Mouse (Mus musculus): ENCODE results near the gene Serf2.
A peak's percentile ranks its signal among the peaks of the same experiment; 100 is the strongest.
"Not testable (repeated sequence)": the region's sequence is repeated elsewhere in the genome, so short reads cannot be mapped to it uniquely, and the experiment has no call there.

Gene Serf2

DNA sequence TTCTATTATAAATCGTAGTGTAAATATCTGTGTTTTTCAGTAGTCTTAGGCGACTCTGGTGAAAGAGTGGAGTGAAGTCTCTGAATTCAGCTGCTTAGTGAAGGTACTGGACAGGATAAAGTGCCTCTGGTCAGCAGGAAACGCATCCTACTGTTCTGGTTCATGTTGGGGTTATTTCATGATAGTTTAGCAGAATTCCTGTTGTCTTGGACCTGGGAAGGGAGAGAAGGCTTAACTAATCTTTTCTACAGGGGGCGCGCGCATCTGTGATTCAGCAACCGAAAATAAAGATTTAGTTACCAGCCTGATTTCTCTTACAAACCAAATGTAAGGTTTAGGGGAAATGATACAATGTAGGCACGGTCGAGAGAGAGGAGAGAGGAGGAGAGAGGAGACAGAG lies 859 bp upstream of the Serf2 start:
- DNase-seq (ENCODE audit: low spot score): no peak

DNA sequence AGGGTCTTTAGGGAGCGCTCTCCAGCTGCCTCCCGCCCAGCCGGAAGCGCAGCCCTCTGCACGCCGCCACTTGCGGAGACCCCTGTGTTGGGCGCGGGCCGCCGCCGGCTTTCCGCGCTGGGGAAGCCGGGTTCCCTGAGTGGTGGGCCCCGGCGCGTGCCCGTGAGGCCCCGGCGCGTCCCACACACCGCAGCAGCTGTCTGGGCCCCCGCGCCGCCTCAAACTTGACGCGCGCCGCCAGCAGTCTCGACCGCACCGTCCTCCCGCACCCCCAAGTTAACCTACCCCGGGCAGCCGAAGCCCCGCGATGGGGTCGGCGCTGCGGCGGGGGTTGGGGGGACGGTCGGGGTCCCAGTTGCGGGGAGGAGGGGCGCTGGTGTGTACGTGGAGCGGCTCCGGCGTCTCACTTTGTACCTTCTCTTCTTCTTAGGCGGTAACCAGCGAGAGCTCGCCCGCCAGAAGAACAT lies 583 bp downstream of the Serf2 start:
- no peak for DNase-seq (ENCODE audit: low spot score)

DNA sequence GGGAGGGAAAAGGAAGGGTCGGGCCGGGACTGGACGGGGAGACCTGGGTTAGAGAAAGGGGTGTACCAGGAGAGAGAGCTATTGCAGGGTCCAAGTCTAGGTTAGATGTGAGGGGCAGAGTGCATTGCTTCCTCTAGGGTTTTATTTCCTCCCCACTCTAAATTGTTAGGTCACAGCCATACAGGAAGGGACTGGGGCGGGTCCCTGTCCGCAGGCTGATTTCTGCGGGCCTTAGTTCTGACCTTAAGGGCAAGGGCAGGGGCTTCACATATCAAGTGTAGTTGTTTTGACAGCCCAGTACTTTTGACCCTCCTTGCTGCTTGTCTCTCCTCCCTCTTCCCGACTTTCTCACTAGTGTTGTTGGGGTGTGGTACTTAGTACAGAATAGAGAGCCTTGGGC lies 1.1 kb downstream of the Serf2 start:
- no peak for DNase-seq (ENCODE audit: low spot score)

DNA sequence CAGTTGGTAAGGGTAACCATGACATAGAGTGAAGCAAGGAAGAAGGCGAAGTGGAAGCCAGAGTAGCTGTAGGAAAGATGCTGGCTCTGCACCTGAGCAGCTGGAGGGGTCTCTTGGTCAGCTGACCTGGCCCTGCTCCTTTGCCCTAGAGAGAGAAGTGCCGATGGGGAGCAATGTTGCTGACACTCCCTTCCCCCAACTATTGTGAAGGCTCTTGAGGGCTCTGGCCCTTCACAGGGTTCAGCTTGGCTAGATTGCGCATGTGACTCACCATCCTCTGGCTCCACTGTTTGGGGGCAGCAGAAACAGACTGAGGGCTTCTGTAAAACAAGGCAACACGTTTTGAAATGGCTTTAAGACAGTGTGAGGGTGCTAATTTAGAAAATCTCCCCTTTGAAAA lies 3.4 kb downstream of the Serf2 start:
- no peak for DNase-seq (ENCODE audit: low spot score)

DNA sequence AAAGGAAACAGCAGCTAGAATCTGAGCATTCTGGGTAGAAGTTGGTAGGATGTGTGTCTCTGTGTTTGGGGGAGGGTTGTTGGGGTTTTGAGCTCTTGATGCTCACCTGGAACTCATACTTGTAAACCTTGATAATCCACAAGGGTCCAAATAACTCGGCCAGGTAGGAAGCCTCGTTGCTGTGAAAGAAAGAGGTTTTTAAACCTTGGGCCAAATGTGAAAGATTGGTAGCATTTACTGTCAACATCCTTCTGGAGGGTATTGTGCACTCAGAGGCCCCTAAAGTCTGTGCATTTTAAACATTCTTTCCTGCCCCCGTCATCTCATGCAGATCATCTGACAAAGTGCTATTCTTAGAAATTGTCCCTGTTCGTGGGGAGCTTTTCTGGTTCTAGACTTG lies 4.0 kb downstream of the Serf2 start, which contains the start of gene Hypk:
TSS of gene Hypk (plus strand) at position 301 of the 400 bp plus-strand sequence.
- no peak for DNase-seq (ENCODE audit: low spot score)

DNA sequence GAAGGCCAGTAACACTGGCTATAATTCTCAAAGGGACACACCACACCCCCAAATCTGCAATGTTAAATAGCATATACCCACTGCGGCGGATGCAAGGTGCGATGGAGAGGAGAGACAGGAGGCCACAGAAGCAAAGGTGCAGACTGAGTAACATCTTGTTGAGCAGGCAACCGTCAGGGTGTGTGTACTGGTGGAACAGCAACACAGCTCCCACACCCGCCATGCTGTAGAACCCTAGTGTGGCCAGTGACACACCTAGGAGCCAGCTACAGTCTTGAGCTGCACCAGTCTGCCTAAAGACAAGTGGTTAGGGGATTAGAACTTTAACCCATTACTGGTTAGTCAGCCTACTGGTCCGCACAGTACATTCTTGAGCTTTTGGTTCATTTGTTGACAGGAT lies 4.9 kb downstream of the Serf2 start:
- no peak for DNase-seq (ENCODE audit: low spot score)

DNA sequence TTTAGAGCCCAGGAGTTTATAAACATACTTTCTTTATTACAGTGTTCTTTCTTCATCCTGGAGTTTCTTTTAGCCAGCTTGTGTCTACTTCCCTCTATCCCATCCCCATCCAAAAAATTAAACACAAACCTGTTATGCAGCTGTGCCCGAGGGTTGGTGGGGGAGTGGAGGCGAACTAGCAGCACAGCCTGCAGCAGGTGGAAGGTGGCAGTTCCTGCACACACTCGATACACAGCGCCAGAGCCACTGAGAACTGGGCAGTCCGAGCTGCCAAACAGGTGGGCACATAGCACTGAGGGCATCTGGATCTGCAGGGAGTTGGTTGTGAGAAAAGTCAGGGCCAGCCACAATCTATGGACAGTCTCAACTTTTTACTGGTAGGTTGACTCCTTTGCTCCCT lies 6.5 kb downstream of the Serf2 start:
- DNase-seq (ENCODE audit: low spot score): no peak

DNA sequence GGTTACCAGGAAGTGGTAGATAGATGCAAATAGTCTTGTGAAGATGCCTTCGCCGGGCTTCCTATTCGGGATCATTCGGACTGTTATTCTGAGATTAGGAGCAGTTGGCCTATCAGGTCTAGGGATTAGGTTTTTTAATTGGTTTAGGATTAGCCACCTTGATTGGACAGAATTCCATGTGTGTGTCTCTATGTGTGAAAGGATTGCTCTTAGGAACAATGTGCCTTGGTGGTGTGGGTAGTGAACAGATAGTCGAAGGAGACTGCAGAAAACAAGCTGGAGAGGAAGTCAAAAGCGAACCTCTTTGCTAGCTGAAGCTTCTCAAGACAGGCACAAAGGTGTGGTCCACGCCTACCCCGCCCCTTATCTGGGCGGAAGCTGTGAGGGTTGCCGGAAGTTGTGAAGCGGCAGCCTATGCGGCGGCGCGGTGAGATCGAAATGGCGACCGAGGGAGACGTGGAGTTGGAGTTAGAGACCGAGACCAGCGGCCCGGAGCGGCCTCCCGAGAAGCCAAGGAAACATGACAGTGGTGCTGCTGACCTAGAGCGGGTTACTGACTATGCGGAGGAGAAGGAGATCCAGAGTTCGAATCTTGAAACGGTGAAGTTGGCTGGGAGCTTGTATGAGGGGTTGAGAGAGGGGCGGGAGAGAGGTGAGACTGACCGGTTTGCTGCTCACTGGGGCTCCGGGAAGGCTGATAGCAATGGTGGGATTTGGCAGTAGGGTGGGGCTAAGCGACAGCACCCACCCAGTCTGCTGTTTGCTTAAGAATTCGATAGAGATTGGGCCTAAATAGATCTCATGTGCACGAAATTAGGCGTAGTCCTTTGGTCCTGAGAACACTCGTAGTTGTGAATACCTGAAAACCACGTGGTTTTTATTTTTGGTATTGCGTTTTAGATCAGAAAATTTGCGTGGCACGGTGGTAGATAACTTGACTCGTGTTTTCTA lies 8.0 kb downstream of the Serf2 start, which contains the start of gene Serinc4:
TSS of gene Serinc4 (minus strand) at position 90 of the 951 bp plus-strand sequence.
- peak; percentile 62 for DNase-seq (ENCODE audit: low spot score)

DNA sequence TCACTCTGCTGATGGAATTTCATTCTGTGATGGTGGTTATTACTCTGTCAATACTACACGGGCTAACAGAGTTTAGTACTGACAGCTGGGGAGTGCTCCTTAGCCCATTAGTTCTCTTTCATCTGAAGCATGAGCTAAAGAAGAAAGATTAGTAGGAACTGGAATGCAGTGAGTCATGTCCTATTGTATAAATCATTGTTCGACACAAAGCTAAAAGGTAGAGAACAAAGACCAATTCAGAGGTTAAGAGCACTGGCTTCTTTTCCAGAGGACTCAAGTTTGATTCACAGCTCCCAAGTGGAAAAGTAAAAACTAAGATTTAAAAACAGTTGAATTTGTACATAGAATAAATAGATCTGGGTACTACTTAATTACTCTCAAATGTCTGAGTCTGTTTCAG lies 11.1 kb downstream of the Serf2 start:
- no peak for DNase-seq (ENCODE audit: low spot score)

DNA sequence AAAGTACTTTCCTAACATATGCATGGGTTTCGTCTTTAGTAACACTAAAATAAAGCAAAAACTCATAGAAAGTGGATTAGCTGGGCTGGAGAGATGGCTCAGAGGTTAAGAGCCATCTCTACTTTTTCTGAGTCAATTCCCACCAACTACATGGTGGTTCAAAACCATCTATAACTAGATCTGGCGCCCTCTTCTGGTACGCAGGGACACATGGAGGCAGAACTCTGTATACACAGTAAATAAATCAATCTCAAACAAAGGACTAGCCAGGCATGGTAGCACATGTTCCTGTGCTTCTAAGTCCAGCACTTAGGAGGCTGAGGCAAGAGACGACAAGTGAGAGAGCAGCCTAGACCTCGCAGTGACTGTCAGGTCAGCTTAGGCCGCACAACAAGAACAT lies 20.0 kb downstream of the Serf2 start:
- not testable (repeated sequence) for DNase-seq (ENCODE audit: low spot score)

DNA sequence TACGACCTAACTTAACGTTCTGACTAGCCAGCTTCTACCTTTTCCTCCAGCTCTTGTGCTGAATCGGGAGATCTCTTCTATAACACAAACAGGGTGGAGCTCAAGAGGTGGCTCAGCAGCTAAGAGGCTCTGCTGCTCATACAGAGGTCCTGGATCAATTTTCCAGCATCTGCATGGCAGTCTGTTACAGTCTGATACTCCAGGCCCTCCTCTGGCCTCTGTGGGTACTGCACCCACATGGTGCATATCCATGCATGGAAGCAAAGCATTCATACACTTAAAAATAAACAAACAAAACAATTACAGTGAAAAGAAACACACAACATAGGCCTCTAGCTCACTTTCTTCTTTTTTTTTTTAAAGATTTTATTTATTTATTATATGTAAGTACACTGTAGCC lies 23.8 kb downstream of the Serf2 start:
- not testable (repeated sequence) for DNase-seq (ENCODE audit: low spot score)

DNA sequence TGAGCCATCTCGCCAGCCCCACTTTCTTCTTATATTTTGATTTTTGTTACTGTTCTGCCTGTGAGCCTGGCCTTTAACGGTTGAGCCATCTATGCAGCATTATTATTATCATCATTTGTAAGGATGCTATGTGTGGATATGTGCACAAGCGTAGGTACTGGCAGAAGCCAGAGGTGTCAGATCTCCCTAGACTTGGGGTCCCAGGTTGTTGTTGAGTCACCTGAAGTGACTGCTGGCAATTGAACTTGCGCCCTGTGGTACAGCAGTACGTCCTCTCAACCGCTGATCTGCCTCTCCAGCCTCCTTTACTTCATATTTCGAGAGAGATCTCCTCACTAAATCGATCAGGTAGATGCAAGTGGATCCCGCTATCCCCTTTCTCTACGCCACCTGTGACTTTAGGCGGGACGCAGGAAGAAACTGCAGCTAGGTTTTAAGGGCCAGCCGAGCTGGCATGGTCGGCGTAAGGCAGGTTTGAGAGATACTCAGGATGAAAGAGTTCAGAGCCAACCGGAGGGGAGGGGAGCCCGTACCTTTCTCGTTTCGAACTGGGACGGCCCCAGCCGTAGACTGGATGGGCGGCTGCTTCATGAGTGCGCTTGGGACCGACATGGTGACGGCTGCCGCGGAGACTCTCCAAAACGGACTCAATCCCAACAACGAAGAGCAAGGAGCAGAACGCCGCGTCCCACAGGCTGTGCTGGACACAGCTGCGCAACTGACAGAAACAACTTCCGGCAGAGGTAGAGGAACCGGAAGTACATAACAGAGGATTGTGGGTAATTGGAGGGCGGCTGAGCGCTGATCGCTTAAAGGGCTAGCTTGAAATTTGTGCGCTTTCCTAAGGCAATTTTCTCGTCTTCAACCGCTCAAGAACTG lies 24.5 kb downstream of the Serf2 start, which contains the start of gene Mfap1b:
TSS of gene Mfap1b (minus strand) at position 767 of the 879 bp plus-strand sequence.
- peak; percentile 81 for DNase-seq (ENCODE audit: low spot score)

DNA sequence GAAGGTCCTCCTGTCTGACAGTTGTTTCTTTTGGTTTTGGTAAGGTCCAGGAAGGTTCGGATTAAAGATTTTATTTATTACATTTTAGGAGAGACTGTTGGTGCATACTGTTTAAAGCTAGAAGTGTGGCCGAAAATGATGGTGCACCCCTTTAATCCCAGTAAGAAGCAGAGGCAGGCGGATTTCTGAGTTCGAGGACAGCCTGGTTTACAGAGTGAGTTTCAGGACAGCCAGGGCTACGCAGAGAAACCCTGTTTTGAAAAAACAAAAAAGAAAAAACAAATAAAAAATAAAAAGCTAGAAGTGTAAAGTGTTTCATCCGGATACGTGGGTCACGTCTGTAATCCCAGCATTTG lies 25.2 kb downstream of the Serf2 start:
- no peak for DNase-seq (ENCODE audit: low spot score)

DNA sequence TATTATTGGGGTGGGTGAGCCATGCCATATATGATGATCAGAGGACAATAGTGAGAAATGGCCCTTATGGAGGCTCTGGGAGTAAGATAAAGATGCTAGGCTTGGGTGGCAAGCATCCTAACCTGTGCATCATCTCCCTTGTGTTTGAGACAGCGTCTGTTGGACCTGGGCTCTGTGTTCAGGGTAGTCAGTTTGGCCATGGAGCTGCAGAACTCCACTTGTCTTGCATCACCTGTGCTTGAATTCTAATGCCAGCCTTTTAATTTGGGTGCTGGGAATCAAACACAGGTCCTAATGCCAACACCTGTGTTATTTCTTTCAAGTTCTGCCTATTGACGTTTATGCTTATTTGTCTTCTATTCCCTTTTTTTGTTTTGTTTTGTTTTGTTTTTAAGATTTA lies 26.3 kb downstream of the Serf2 start:
- DNase-seq (ENCODE audit: low spot score): not testable (repeated sequence)

DNA sequence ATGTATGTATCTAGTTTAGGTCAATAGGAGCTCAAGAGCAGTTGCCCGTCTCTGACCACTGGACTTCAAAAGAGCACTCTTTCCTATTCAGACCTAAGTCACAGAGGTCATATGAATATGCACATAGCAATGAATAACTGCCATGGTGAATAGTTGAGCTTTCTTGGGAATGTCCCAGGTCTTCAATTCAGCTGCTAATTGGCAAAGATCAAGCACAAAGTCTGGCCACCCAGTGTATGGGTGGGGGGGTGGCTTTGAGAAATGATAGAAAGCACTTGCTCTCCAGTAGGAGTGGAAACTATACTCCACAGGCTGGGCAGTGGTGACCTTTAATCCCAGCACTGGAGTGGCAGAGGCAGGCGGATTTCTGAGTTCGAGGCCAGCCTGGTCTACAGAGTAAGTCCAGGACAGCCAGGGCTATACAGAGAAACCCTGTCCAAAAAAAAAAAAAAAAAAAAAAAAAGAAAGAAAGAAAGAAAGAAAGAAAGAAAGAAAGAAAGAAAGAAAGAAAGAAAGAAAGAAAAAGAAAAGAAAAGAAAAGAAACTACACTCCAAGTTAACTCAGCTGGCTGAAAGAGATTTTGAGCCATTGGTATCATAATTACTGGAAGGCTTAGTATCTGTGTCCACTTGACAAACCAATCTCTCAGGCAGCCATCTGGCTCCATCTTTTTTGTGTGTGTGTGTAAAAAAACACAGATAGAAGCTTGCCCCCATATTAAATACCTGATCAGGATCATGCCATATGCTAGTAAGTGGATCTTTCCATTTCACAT lies 28.7 kb downstream of the Serf2 start:
- no peak for DNase-seq (ENCODE audit: low spot score)

DNA sequence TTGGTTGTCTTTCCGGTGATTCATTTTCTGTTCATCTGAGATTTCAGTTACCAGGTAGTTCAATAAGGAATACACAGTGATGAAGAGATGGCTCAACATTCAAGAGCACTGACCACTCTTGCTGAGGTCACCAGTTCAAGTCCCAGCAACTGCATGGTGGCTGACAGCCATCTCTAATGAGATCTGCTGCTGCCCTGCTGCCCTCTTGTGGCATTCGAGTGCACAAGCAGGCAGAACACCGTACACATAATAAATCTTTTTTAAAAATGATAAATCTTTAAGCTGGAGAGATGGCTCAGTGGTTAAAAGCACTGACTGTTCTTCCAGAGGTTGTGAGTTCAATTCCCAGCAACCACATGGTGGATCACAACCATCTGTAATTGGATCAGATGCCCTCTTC lies 31.5 kb downstream of the Serf2 start:
- DNase-seq (ENCODE audit: low spot score): no peak

DNA sequence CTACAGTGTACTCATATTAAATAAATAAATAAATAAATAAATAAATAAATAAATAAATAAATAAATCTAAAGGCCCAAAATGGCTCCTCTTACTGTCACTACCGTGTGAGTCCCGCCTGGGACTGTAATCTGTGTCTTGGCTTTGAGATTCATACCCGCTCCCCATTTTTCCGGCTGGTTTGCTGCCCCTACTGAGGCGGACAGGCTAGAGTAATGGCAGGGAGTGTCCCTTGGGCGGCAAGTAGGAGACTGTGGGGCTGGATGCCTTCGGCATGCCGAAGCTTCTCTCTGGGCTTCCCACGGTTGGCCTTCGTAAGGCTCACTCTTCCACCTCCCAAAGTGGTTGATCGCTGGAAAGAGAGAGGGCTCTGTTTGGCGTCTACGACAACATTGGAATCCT lies 31.9 kb downstream of the Serf2 start:
- DNase-seq (ENCODE audit: low spot score): not testable (repeated sequence)

DNA sequence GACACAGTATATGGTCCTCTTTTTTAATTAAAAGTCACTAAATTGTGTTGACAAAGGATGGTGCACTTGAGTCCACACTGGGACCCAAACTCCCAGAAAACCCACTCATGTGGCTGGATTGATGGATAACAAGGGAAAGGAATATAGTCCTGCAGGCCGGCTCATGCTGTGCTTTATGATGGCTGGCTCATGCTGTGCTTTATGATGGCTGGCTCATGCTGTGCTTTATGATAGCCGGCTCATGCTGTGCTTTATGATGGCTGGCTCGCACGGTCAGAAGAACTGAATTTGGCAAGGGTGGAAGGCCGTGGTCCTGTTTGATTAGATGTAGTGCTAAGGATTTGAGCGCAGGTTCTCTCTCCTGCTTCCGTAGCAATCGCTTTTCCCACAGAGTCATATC lies 34.6 kb downstream of the Serf2 start:
- no peak for DNase-seq (ENCODE audit: low spot score)

DNA sequence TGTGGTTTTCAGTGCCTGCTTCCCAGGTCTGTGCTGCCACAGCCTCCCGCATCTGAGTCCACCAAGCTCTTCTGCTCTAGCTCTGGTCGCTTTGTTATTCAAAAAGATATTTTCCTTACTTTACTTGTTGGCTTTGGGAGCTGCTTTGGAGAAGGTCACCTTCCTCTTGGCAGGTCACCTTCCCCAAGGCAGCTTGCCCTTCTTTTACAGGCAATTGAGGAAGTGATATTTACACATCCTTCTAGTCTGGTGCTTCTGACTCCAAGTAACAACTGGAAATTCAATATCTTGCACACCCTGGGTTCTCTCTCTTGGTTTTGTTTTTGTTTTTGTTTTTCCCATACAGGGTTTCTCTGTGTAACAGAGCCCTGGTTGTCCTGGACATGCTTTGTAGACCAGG lies 35.4 kb downstream of the Serf2 start:
- DNase-seq (ENCODE audit: low spot score): not testable (repeated sequence)

DNA sequence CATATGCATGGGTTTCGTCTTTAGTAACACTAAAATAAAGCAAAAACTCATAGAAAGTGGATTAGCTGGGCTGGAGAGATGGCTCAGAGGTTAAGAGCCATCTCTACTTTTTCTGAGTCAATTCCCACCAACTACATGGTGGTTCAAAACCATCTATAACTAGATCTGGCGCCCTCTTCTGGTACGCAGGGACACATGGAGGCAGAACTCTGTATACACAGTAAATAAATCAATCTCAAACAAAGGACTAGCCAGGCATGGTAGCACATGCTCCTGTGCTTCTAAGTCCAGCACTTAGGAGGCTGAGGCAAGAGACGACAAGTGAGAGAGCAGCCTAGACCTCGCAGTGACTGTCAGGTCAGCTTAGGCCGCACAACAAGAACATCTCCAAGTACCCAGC lies 52.6 kb downstream of the Serf2 start:
- DNase-seq (ENCODE audit: low spot score): not testable (repeated sequence)

DNA sequence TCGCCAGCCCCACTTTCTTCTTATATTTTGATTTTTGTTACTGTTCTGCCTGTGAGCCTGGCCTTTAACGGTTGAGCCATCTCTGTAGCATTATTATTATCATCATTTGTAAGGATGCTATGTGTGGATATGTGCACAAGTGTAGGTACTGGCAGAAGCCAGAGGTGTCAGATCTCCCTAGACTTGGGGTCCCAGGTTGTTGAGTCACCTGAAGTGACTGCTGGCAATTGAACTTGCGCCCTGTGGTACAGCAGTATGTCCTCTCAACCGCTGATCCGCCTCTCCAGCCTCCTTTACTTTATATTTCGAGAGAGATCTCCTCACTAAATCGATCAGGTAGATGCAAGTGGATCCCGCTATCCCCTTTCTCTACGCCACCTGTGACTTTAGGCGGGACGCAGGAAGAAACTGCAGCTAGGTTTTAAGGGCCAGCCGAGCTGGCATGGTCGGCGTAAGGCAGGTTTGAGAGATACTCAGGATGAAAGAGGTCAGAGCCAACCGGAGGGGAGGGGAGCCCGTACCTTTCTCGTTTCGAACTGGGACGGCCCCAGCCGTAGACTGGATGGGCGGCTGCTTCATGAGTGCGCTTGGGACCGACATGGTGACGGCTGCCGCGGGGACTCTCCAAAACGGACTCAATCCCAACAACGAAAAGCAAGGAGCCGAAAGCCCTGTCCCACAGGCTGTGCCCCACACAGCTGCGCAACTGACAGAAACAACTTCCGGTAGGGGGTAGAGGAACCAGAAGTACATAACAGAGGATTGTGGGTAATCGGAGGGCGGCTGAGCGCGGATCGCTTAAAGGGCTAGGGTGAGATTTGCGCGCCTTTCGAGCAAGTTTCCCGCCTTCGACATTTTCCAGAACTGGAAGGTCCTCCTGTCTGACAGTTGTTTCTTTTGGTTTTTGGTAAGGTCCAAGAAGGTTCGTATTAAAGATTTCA lies 57.2 kb downstream of the Serf2 start, which contains the start of the genes Mfap1a and Wdr76:
TSS of gene Mfap1a (minus strand) at position 724 of the 941 bp plus-strand sequence.
TSS of gene Wdr76 (plus strand) at position 782 of the 941 bp plus-strand sequence.
- DNase-seq (ENCODE audit: low spot score): peak; percentile 79
